Mouse (Mus musculus) CD4-positive, CD25-positive, alpha-beta regulatory T cell, adult 4 months (primary cell): ENCODE data around the gene Dhrs7. TPM values are rescaled to one million over a fixed set of nuclear protein-coding genes. Genes with fewer than 3 reads are reported as not detected.

Experiments used
- ATAC-seq: one replicate; pipeline ENCODE4 v1.8.0; 2017
- polyA plus RNA-seq, 2 experiments: library from polyadenylated mRNA; unstranded; fragments of 100-300 nt; shearing (Covaris generic); gene quantifications; one replicate each; pipeline ENCODE4 v1.2.1; 2017

Gene Dhrs7
- polyA plus RNA-seq, 2 experiments from 2014 or later = 92.5 to 103 TPM

GRCm38 (mm10) chr12:72654698-72655097, 10.0 kb downstream of the Dhrs7 start:
- no peak for ATAC-seq

- ATAC-seq = no peak
Observed at GRCm38 (mm10) chr12:72649611-72650330, 14.9 kb downstream of the Dhrs7 start, which contains the start of gene Gm4756. Gene Gm4756, minus strand, starts transcription at chr12:72649661.

GRCm38 (mm10) chr12:72648921-72649320, 15.8 kb downstream of the Dhrs7 start:
- ATAC-seq = no peak

GRCm38 (mm10) chr12:72638025-72638424, 26.7 kb downstream of the Dhrs7 start:
- ATAC-seq = no peak

GRCm38 (mm10) chr12:72628751-72629150, 36.0 kb downstream of the Dhrs7 start:
- no peak for ATAC-seq

GRCm38 (mm10) chr12:72622853-72623496, 41.7 kb downstream of the Dhrs7 start:
- no peak for ATAC-seq

GRCm38 (mm10) chr12:72621441-72621840, 43.3 kb downstream of the Dhrs7 start:
- ATAC-seq = no peak

- ATAC-seq = no peak
Observed at GRCm38 (mm10) chr12:72620856-72621255, 43.9 kb downstream of the Dhrs7 start.

GRCm38 (mm10) chr12:72612053-72612452, 52.7 kb downstream of the Dhrs7 start:
- ATAC-seq = no peak

Other genes starting within 250 kb of the Dhrs7 start
- under 1 TPM in 1 of 2 experiments, not detected in 1; 0.39 TPM for gene Lrrc9, start 223.0 kb downstream of the Dhrs7 start, polyA plus RNA-seq
- 1 to 10 TPM; 4.4 to 7.0 TPM for gene Pcnx4, start 128.5 kb downstream of the Dhrs7 start, polyA plus RNA-seq
- not detected for gene Gm4756, start 15.2 kb downstream of the Dhrs7 start, polyA plus RNA-seq
- gene Ppm1a, start 92.5 kb upstream of the Dhrs7 start, polyA plus RNA-seq = 10 to 100 TPM; 25.1 to 38.1 TPM